In the genomic region with DNA sequence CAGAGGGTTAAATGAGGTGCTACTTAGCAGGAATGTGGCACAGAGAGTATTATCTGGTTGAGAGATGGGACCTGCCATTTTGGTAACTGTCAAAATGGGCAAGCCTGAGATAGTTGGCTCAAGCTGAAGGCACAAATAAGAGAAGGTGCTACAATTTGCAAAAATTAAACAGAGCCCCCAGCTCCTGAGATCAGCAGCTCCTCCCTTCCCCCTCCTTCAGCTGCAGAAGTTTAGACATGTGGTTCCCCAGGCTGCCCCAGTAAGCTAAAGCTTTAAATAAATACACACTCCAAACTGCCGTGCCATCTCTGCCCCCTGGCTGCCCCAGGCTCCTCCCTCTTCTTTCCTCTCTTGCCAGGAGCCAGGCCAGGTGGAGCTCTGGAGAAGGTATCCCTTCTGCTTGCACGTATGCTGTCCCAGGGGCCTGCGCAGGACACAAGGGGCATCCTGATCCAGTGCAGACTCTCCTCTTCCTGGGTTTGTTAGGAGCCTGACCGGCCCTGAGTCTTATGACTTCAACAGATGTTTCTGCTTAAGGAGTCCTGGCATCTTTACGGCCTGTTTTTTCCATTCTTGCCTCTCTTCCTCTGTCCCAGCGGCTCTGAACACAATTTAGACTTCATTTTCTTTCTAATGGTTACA, we compare ENCODE assay signal across 8 mouse cellular contexts.
A peak's percentile ranks its signal among the peaks of the same experiment; 100 is the strongest.
DNase-seq lines count a peak whose midpoint lies in the region; ATAC-seq and TF ChIP-seq lines count a peak whose summit lies in the region.

No protein-coding gene starts in this region.

- no peaks in the 10 kb centered on the region for H3K9me3 ChIP-seq in intestine, embryonic 16.5 days (ENCODE audit: control insufficient read depth, low read length)
- H3K9me3 ChIP-seq in neural tube, embryonic 15.5 days (replicated peaks) = no peaks in the 10 kb centered on the region

- intact Hi-C loops in left cerebral cortex, adult 2 months (cut with DNase I) = loop anchor here (5.0 kb wide), 1 partner anchor 183 kb away; the partner anchor contains the start of gene Zfp36l1
- intact Hi-C loops in left cerebral cortex, postnatal 4 days (cut with DNase I) = no loop called here
- intact Hi-C loops in gastrocnemius, postnatal 36 days (cut with DNase I) = no loop called here

- 26% methylated on average over 6 of the region's 6 CpGs for WGBS in intestine, embryonic 16.5 days
- WGBS in neural tube, embryonic 15.5 days = 34% methylated on average over 6 of the region's 6 CpGs

- H3K4me3 ChIP-seq in left cerebral cortex, adult 2 months = no peak overlapping the region
- H3K4me3 ChIP-seq in intestine, embryonic 16.5 days (ENCODE audit: low read length) = no peak overlapping the region
- H3K4me3 ChIP-seq in neural tube, embryonic 15.5 days (replicated peaks) = no peak overlapping the region

- ATAC-seq in intestine, embryonic 16.5 days = peak; percentile 47
- ATAC-seq in neural tube, embryonic 15.5 days (ENCODE audit: low FRiP score) = no peak
- ATAC-seq in activated CD4-positive, CD25-positive, alpha-beta regulatory T cell, adult 4 months = no peak
- no peak for ATAC-seq in megakaryocyte, adult 5-6 weeks (ENCODE audit: poor library complexity, severe bottlenecking)

- peak overlapping the region; percentile 50 for H3K27ac ChIP-seq in left cerebral cortex, adult 2 months
- peak overlapping the region; percentile 94 for H3K27ac ChIP-seq in intestine, embryonic 16.5 days (ENCODE audit: low read length)
- H3K27ac ChIP-seq in neural tube, embryonic 15.5 days (replicated peaks) = peak overlapping the region; percentile 84

- no peaks in the 10 kb centered on the region for H3K36me3 ChIP-seq in intestine, embryonic 16.5 days (ENCODE audit: control insufficient read depth, insufficient read depth, low read length)
- no peaks in the 10 kb centered on the region for H3K36me3 ChIP-seq in neural tube, embryonic 15.5 days

- peaks cover 43% of the 10 kb centered on the region for H3K4me1 ChIP-seq in intestine, embryonic 16.5 days (ENCODE audit: control insufficient read depth, insufficient read depth, low read length)
- H3K4me1 ChIP-seq in neural tube, embryonic 15.5 days = peaks cover 58% of the 10 kb centered on the region

- 0 out of 2 replicates have a peak overlapping the region, but pooled peaks have one; percentile 20 for H3K4me2 ChIP-seq in intestine, embryonic 16.5 days (ENCODE audit: low read depth, low read length)
- H3K4me2 ChIP-seq in neural tube, embryonic 15.5 days = no peak overlapping the region

- TF ChIP-seq CTCF in left cerebral cortex, adult 2 months (IDR thresholded peaks at IDR 0.05) = no peak

- 0 out of 2 replicates have a peak overlapping the region, but pooled peaks have one; percentile 23 for H3K9ac ChIP-seq in intestine, embryonic 16.5 days (ENCODE audit: low read depth, low read length)
- H3K9ac ChIP-seq in neural tube, embryonic 15.5 days (replicated peaks) = no peak overlapping the region

- no peaks in the 10 kb centered on the region for H3K27me3 ChIP-seq in intestine, embryonic 16.5 days (replicated peaks; ENCODE audit: control insufficient read depth, insufficient read depth, low read length)
- H3K27me3 ChIP-seq in neural tube, embryonic 15.5 days (replicated peaks) = no peaks in the 10 kb centered on the region

- no peak for DNase-seq in left cerebral cortex, adult 2 months (ENCODE audit: extremely low spot score in 1 of 2, low spot score in 2 of 2)
- no peak for DNase-seq in left cerebral cortex, postnatal 4 days
- peak; percentile 49 to 66 for DNase-seq in gastrocnemius, postnatal 36 days
- no peak for DNase-seq in cerebellum, adult 18-20 months

Comparison
In these comparisons a context has a peak if more than half of its experiments do, and no peak if none do; other contexts are left out.
1. DNase-seq: peak in gastrocnemius, postnatal 36 days (2 of 2); none in left cerebral cortex, adult 2 months (0 of 2), left cerebral cortex, postnatal 4 days (single experiment) and cerebellum, adult 18-20 months (0 of 2).
2. Peak in every context shown above with its lines, with median percentiles within 50 percentile points of each other: H3K27ac ChIP-seq.